Mouse (Mus musculus): ENCODE data around the gene Tmem203. TPM values are rescaled to one million over a fixed set of nuclear protein-coding genes. Genes with fewer than 3 reads are reported as not detected.

Tmem203 gene
- not detected for polyA plus RNA-seq (2014; fragmentation: Illumina TruSeq; extraction: RNeasy Lipid Tissue Mini Kit (QIAGEN cat#74804))

DNA sequence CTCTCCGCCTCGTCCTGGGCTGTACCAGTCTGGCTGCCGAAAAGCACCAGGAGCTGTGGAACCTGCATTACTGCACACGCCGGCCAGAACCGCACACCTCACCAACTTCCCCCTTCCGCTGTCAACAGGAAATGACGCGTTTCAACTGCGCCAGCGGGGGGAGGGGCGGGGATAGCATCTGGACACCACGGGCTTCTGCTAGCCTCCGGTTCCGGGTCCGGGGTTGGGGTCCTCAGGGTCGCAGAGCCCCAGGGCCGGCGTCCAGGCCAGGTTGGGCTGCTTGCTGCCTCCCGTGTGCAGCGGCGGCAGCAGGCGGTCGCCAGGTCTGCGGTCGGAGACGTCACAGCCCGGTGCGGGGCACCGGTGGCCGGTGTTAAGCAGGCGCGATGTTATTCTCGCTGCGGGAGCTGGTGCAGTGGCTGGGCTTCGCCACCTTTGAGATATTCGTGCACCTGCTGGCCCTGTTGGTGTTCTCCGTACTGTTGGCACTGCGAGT is at the start of gene Tmem203:
Tmem203 (plus strand) TSS at position 156 of the 496 bp plus-strand sequence.

DNA sequence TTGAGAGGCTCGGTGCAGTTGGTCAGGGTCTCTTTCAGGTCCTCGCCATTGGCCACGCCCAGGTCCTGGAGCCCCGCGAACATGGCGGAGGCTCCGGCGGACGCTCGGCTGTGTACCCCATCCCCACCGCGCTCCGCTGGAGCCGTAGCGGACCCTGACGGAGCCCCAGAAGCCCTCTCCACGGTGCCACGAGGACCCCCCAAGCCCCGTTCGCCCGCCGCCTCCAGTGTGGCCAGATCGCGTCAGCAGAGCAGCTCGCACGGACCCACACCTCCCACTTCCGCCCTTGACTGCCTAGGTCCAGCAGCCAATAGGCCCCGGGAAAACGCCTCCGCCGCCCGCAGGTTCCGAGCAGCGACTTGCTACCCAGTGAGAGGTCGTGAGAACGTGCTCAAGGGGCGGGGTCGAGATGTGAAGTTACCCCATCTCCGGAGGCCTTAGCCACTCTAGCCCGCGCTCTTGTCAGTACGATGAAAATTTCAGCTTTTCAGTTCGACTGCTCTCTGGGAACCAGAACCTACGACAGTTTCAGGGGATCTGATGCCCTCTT is 44.0 kb upstream of the Tmem203 start, which contains the start of gene Nelfb:
Nelfb (minus strand) TSS at position 369 of the 550 bp plus-strand sequence.

DNA sequence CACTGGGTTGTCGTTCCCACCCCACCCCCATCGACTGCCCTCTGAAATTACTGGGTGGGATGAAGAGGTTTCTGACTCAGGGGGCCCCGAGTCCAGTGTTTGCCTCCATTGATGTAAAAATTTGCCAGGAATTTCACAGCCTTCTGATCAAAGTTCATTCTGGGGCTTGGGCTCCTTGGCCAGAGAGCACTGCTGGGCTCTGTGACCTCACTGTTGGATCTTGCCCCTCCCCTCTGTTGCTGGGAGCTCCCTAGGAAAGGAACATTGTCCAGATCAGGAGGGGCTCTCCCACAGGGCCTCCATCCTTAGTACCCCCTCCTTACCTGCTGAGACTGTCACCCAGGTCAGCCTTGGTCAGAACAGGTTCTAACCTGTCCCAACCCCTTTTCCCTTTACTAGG is 40.8 kb upstream of the Tmem203 start, which contains the start of gene Stpg3:
Stpg3 (minus strand) TSS at position 194 of the 400 bp plus-strand sequence.

DNA sequence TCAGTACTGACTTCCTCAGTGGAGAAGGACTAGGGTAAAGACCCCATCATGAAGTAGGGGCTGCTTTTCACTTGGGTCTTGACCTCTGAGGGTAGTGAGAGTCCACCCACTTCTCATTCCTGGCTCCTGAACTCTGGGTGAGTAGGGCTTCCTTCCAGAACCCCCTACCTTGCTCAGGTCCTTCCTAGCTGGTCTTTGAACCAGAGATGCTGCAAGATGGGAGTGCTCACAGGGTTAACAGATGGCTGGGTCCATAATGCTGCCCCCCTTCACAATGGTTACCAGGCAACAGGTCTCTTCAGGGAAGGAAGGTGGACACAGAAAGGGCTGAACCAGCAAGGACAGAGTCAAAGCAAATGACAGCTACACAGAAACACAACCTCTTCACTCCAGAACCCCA is 36.8 kb upstream of the Tmem203 start, which contains the start of gene Fam166a:
Fam166a (plus strand) TSS at position 301 of the 400 bp plus-strand sequence.

DNA sequence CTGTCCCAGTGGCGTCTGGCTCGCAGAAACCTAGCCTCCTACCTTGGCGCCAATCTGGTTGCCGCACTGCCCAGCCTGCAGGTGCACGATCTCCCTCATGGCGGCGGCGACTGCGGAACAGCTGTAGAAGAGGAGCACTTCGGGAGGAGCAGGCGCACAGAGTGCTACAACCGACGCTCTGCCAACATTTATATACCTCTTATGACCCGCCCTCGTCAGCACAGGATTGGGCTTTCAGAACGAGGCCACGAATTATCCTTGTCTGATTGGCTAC is 30.8 kb upstream of the Tmem203 start, which contains the start of gene Tubb4b:
Tubb4b (minus strand) TSS at position 211 of the 274 bp plus-strand sequence.

DNA sequence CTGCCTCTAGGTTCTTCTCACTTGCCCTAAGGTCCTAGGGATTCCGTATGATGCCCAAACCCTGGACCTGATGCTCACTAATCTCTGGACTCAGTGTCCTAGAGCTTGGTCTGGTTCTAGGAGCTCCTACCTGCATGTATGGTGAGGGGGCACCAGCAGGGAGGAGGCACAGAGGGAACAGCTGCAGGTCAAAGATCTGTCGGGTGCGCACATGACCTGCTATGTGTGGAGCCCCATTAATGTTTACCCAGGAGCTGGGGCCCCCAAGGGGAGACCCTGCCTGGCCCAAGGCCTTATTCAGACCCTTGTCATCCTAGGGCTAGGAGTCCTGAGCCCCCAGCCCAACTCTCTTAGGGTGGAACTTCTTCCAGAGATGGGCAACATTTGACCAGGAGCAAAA is 21.2 kb upstream of the Tmem203 start, which contains the start of gene Slc34a3:
Slc34a3 (minus strand) TSS at position 315 of the 400 bp plus-strand sequence.

DNA sequence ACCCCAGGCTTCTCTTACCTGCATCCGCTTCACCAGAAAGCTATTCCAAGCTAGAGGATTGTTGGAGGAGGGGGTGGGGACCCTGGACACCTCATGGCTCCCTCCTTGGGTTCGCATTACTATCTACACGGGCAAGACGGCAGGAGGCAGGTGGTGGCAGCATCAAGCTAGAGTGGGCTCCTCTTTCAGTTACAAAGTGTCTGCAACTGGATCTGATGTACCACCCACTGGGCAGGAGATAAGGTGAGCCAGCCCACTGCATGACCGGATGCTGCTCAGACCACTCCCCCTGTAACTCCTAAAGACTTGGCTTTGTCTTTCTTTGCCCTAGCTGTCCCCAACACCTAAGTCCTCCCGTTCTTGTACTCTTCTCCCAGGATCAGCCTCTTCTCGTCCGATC is 18.6 kb upstream of the Tmem203 start, which contains the start of gene Rnf224:
Rnf224 (minus strand) TSS at position 174 of the 400 bp plus-strand sequence.

DNA sequence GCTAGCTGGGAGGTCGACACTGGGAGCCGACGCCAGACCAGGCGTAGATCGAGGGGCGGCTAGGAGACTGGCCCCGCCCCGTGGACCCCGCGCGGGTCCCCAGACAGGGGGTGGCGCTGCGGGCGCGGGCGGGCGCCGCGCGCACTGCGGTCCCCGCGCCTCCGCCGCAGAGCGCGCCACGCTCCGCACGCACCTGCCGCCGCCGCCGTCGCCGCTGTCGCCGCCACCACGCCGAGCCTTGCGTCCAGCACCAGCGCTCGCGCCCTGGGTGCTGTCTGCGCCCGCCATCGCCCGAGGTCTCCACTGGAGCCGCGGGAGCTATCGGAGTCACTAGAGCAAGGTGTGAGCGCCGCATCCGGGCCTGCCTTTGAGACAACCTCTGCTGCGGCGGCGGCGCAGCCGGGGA is 13.1 kb upstream of the Tmem203 start, which contains the start of the genes Rnf208 and Cysrt1:
Rnf208 (plus strand) TSS at position 155 of the 406 bp plus-strand sequence.
Cysrt1 (minus strand) TSS at position 352 of the 406 bp plus-strand sequence.

DNA sequence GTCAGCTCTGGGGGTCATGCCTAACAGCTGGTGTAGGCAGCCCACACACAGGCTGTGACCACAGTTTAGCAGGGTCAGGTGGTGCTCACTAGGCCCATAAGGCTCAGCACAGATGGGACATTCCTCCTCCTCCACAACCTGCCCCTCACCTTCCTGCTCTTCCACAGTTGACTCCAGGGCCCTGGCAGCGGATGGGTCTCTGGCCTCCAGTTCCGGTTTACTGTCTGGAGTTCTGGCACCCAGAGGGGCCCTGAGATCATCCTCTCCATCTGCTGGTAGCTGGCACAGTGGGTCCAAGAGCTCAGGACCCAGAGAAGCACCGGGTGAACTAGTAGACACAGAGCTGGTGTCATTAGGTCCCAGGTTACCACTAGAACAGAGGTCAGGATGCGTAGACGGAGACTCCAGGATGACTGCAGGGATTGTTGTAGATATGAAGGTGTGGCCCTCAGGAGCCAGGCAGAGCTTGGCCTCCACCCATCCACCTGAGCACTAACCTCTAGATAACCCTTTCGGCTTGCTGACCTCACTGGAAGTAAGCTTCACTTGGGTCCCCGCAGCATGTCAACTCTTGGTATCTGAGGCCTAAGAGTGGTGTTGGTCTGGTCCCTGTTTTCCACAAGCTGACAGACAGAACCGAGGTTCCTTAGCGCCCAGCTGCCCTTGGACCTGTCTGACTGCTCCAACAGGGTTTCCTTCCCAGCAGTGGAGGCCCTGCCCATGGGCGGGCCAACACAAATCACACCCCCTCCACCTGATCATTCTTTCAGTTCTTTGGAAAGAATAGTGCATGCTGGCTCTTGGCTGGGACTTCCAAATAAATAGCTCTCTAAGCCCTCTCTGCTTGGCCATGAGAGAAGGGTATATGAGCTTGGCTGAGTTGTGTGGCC is 8.8 kb upstream of the Tmem203 start, which contains the start of gene AL732309.1:
AL732309.1 (minus strand) TSS at position 681 of the 890 bp plus-strand sequence.

DNA sequence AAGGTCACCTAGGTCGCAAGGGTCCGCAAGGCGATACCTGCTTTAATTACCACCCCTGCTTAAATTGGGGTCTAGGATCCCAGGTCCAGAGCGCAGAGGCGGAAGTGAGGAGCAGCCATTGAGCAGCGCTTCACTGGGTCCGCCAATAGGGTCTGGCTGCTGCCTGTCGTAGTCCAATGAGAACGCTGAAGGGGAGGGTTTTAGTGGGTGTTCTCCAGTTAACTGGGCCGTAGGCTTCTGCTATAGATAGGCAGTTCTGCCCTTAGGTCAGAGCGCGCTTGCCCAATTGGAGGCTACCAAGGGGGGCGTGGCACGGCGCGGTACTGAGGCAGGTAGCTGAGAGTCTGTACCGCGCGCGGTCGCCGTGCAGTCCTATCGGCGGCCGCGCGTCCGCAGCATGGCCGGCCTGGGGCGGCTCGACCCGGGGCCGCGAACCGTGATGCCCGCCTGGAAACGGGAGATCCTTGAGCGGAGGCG is 7.1 kb downstream of the Tmem203 start, which contains the start of gene Tprn:
Tprn (plus strand) TSS at position 328 of the 477 bp plus-strand sequence.

DNA sequence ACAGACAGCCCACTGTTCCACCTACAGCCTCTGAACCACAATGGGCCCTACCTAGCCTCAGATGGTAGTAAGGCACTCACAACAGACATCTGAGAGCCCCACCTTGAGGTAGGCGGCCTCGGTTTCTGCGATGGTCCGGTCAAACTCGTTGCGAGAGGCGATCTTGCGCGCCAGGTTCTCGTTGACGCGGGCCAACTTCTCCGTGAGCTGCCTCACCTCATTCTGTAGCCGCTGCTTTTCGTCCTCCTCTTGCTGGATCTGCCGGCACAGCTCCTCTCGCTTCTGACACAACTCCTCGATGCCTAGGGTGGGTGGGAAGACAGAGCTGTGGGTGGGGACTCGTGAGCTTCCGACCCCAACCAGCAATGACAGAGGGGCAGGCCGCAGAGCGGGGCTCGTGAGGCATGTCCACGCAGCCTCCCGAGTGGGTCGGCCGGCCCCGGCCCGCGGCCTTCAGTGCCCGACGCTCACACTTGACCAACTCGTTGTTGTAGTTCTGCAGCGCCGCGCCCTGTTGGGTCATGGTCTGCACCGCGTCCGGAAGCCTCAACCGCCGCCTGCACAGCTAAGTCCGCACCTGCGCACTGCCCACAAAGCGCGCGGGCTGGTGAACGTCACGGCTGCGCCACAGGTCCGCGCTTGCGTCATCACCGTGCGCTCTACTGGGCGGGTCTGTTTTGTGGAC is 16.7 kb downstream of the Tmem203 start, which contains the start of the genes Ssna1 and Anapc2:
Ssna1 (minus strand) TSS at position 612 of the 685 bp plus-strand sequence.
Anapc2 (plus strand) TSS at position 652 of the 685 bp plus-strand sequence.

DNA sequence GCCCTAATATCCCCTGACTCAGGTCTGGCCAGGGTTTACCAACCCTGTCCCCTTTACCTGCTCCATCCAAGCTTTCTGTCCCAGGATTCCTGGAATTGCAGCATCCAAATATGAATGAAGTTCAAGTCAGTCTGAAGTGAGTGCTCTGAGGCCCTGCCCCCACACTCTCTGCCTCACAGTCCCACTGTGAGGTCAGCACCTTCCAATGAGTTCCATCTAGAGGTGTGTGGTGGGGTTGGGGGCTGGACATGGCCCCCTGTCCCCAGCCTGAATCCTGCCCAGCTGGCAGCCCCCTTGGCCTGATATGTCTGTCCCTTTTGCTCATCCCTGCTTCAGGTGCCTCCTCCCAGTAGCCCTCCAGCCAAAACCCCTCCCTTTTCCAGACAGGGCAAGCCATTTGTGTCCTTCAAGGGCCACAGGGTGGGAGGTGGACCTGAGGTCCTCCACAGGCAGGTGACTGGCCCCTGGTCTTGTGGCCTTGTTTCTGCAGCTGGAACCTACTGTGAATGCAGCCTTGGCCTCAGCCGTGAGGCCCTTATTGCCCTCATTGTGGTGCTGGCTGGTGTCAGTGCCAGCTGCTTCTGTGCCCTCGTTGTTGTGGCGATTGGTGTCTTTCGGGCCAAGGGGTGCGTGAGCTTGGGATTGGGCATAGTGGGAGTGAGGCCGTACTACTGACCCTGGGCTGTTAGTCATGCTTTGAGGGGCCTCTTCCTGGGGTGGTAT is 32.8 kb downstream of the Tmem203 start, which contains the start of gene Tmem210:
Tmem210 (plus strand) TSS at position 219 of the 723 bp plus-strand sequence.

DNA sequence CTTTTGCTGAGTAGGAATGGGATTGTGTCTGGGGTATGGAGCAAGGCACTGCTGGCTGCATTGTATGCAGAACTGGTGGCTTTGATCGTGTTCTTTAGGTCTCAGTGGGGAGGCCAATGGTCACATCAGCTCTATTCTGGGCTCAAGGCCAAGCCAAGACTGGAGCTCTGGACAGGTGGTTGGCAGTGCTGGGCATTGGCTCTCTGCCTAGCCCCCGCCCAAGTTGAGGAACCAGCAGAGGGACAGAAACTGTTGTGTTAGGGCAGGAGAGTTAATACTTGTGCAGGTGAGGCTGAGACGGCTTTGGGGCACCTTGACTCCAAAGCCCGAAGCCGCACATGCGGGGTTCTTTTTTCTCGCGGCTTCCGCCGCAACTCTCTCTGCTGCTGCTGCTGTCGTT is 34.4 kb downstream of the Tmem203 start, which contains the start of gene Lrrc26:
Lrrc26 (plus strand) TSS at position 265 of the 400 bp plus-strand sequence.

Other genes with a start within 250 kb of the Tmem203 start
- gene Nsmf, start 201.1 kb upstream of the Tmem203 start, polyA plus RNA-seq (2014; fragmentation: Illumina TruSeq; extraction: RNeasy Lipid Tissue Mini Kit (QIAGEN cat#74804)), result 3.6 TPM
- gene Entpd8, start 175.1 kb upstream of the Tmem203 start, polyA plus RNA-seq (2014; fragmentation: Illumina TruSeq; extraction: RNeasy Lipid Tissue Mini Kit (QIAGEN cat#74804)), result not detected
- gene Noxa1, start 160.3 kb upstream of the Tmem203 start, polyA plus RNA-seq (2014; fragmentation: Illumina TruSeq; extraction: RNeasy Lipid Tissue Mini Kit (QIAGEN cat#74804)), result not detected
- 4.8 TPM for gene Nrarp, start 74.7 kb upstream of the Tmem203 start, polyA plus RNA-seq (2014; fragmentation: Illumina TruSeq; extraction: RNeasy Lipid Tissue Mini Kit (QIAGEN cat#74804))
- 2.8 TPM for gene Tor4a, start 58.6 kb upstream of the Tmem203 start, polyA plus RNA-seq (2014; fragmentation: Illumina TruSeq; extraction: RNeasy Lipid Tissue Mini Kit (QIAGEN cat#74804))
- 4.4 TPM for gene Nelfb, start 44.0 kb upstream of the Tmem203 start, polyA plus RNA-seq (2014; fragmentation: Illumina TruSeq; extraction: RNeasy Lipid Tissue Mini Kit (QIAGEN cat#74804))
- not detected for gene Stpg3, start 40.8 kb upstream of the Tmem203 start, polyA plus RNA-seq (2014; fragmentation: Illumina TruSeq; extraction: RNeasy Lipid Tissue Mini Kit (QIAGEN cat#74804))
- gene Fam166a, start 36.7 kb upstream of the Tmem203 start, polyA plus RNA-seq (2014; fragmentation: Illumina TruSeq; extraction: RNeasy Lipid Tissue Mini Kit (QIAGEN cat#74804)), result not detected
- gene Tubb4b, start 30.7 kb upstream of the Tmem203 start, polyA plus RNA-seq (2014; fragmentation: Illumina TruSeq; extraction: RNeasy Lipid Tissue Mini Kit (QIAGEN cat#74804)), result 43.8 TPM
- not detected for gene Slc34a3, start 21.1 kb upstream of the Tmem203 start, polyA plus RNA-seq (2014; fragmentation: Illumina TruSeq; extraction: RNeasy Lipid Tissue Mini Kit (QIAGEN cat#74804))
- not detected for gene Rnf224, start 18.7 kb upstream of the Tmem203 start, polyA plus RNA-seq (2014; fragmentation: Illumina TruSeq; extraction: RNeasy Lipid Tissue Mini Kit (QIAGEN cat#74804))
- not detected for gene Rnf208, start 13.2 kb upstream of the Tmem203 start, polyA plus RNA-seq (2014; fragmentation: Illumina TruSeq; extraction: RNeasy Lipid Tissue Mini Kit (QIAGEN cat#74804))
- gene Cysrt1, start 13.0 kb upstream of the Tmem203 start, polyA plus RNA-seq (2014; fragmentation: Illumina TruSeq; extraction: RNeasy Lipid Tissue Mini Kit (QIAGEN cat#74804)), result not detected
- 0.83 TPM for gene AL732309.1, start 8.6 kb upstream of the Tmem203 start, polyA plus RNA-seq (2014; fragmentation: Illumina TruSeq; extraction: RNeasy Lipid Tissue Mini Kit (QIAGEN cat#74804))
- 0.31 TPM for gene Tprn, start 7.2 kb downstream of the Tmem203 start, polyA plus RNA-seq (2014; fragmentation: Illumina TruSeq; extraction: RNeasy Lipid Tissue Mini Kit (QIAGEN cat#74804))
- 0.80 TPM for gene Ssna1, start 17.0 kb downstream of the Tmem203 start, polyA plus RNA-seq (2014; fragmentation: Illumina TruSeq; extraction: RNeasy Lipid Tissue Mini Kit (QIAGEN cat#74804))
- 7.8 TPM for gene Anapc2, start 17.0 kb downstream of the Tmem203 start, polyA plus RNA-seq (2014; fragmentation: Illumina TruSeq; extraction: RNeasy Lipid Tissue Mini Kit (QIAGEN cat#74804))
- not detected for gene Tmem210, start 32.7 kb downstream of the Tmem203 start, polyA plus RNA-seq (2014; fragmentation: Illumina TruSeq; extraction: RNeasy Lipid Tissue Mini Kit (QIAGEN cat#74804))
- gene Lrrc26, start 34.5 kb downstream of the Tmem203 start, polyA plus RNA-seq (2014; fragmentation: Illumina TruSeq; extraction: RNeasy Lipid Tissue Mini Kit (QIAGEN cat#74804)), result not detected
- not detected for gene Grin1, start 63.7 kb downstream of the Tmem203 start, polyA plus RNA-seq (2014; fragmentation: Illumina TruSeq; extraction: RNeasy Lipid Tissue Mini Kit (QIAGEN cat#74804))
- 19.7 TPM for gene Man1b1, start 76.9 kb downstream of the Tmem203 start, polyA plus RNA-seq (2014; fragmentation: Illumina TruSeq; extraction: RNeasy Lipid Tissue Mini Kit (QIAGEN cat#74804))
- gene Dpp7, start 100.9 kb downstream of the Tmem203 start, polyA plus RNA-seq (2014; fragmentation: Illumina TruSeq; extraction: RNeasy Lipid Tissue Mini Kit (QIAGEN cat#74804)), result 6.6 TPM
- gene Uap1l1, start 110.2 kb downstream of the Tmem203 start, polyA plus RNA-seq (2014; fragmentation: Illumina TruSeq; extraction: RNeasy Lipid Tissue Mini Kit (QIAGEN cat#74804)), result 0.60 TPM
- gene Sapcd2, start 116.9 kb downstream of the Tmem203 start, polyA plus RNA-seq (2014; fragmentation: Illumina TruSeq; extraction: RNeasy Lipid Tissue Mini Kit (QIAGEN cat#74804)), result 0.17 TPM
- 0.34 TPM for gene Entpd2, start 140.4 kb downstream of the Tmem203 start, polyA plus RNA-seq (2014; fragmentation: Illumina TruSeq; extraction: RNeasy Lipid Tissue Mini Kit (QIAGEN cat#74804))
- gene Npdc1, start 143.9 kb downstream of the Tmem203 start, polyA plus RNA-seq (2014; fragmentation: Illumina TruSeq; extraction: RNeasy Lipid Tissue Mini Kit (QIAGEN cat#74804)), result 15.0 TPM
- not detected for gene Fut7, start 167.8 kb downstream of the Tmem203 start, polyA plus RNA-seq (2014; fragmentation: Illumina TruSeq; extraction: RNeasy Lipid Tissue Mini Kit (QIAGEN cat#74804))
- 0.77 TPM for gene Abca2, start 173.3 kb downstream of the Tmem203 start, polyA plus RNA-seq (2014; fragmentation: Illumina TruSeq; extraction: RNeasy Lipid Tissue Mini Kit (QIAGEN cat#74804))
- not detected for gene Clic3, start 201.4 kb downstream of the Tmem203 start, polyA plus RNA-seq (2014; fragmentation: Illumina TruSeq; extraction: RNeasy Lipid Tissue Mini Kit (QIAGEN cat#74804))
- 2.4 TPM for gene Paxx, start 205.7 kb downstream of the Tmem203 start, polyA plus RNA-seq (2014; fragmentation: Illumina TruSeq; extraction: RNeasy Lipid Tissue Mini Kit (QIAGEN cat#74804))
- not detected for gene Ptgds, start 214.6 kb downstream of the Tmem203 start, polyA plus RNA-seq (2014; fragmentation: Illumina TruSeq; extraction: RNeasy Lipid Tissue Mini Kit (QIAGEN cat#74804))
- not detected for gene Lcn12, start 238.5 kb downstream of the Tmem203 start, polyA plus RNA-seq (2014; fragmentation: Illumina TruSeq; extraction: RNeasy Lipid Tissue Mini Kit (QIAGEN cat#74804))
- gene Fbxw5, start 245.3 kb downstream of the Tmem203 start, polyA plus RNA-seq (2014; fragmentation: Illumina TruSeq; extraction: RNeasy Lipid Tissue Mini Kit (QIAGEN cat#74804)), result 0.37 TPM
- gene C8g, start 246.3 kb downstream of the Tmem203 start, polyA plus RNA-seq (2014; fragmentation: Illumina TruSeq; extraction: RNeasy Lipid Tissue Mini Kit (QIAGEN cat#74804)), result not detected